Mouse (Mus musculus) cortical plate, adult 2 months (tissue): ENCODE results near the gene 2210016L21Rik.

Experiments
- CTCF ChIP-seq: fragments of 200-500 bp; IDR thresholded peaks from 2 replicates; pipeline ENCODE4 v1.5.1; 2011; ENCODE audit warnings: mild to moderate bottlenecking, control low read depth, low read length; ENCODE audit not compliant: insufficient read depth; ENCODE audit errors: extremely low read depth
- POLR2A ChIP-seq: fragments of 200-500 bp; IDR thresholded peaks from 2 replicates; pipeline ENCODE4 v1.6.1; 2011; ENCODE audit warnings: mild to moderate bottlenecking, low read length, control low read depth; ENCODE audit not compliant: insufficient read depth; ENCODE audit errors: extremely low read depth

GRCm38 (mm10) chr5:114982001-114982400 is 40.0 kb downstream of the 2210016L21Rik start:
- TF ChIP-seq CTCF = no peak
- no peak for TF ChIP-seq POLR2A
